Mouse (Mus musculus) adrenal gland, adult (tissue): ENCODE measurements around the gene Setd4.
A peak's percentile ranks its signal among the peaks of the same experiment; 100 is the strongest.

Source experiments
- DNase-seq, 2 experiments: peaks; one replicate each; pipeline ENCODE4 v3.0.0; 2022 to 2023; ENCODE audit warnings: low spot score in 1 of 2; ENCODE audit not compliant: inconsistent age in 2 of 2

The Setd4 gene

DNA sequence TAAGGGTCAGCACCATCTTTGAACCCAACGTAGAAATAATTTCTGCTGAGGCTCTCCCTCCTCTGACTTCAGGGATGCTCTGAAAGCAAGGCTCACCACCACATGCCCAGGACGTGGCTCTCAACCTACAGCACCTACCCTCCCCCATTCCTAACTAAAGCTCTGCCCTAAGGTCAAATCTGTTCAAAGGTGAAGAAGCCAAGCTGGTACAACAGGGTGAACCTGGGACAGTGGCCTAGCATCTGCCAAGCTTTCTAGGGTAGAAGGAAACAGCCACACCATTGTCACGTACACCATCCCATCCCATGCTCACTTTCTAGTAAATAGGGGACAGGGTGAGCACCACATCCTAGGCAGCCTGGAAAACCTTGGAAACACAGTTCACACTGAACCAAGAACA lies 11.2 kb downstream of the Setd4 start:
- no peak for DNase-seq

DNA sequence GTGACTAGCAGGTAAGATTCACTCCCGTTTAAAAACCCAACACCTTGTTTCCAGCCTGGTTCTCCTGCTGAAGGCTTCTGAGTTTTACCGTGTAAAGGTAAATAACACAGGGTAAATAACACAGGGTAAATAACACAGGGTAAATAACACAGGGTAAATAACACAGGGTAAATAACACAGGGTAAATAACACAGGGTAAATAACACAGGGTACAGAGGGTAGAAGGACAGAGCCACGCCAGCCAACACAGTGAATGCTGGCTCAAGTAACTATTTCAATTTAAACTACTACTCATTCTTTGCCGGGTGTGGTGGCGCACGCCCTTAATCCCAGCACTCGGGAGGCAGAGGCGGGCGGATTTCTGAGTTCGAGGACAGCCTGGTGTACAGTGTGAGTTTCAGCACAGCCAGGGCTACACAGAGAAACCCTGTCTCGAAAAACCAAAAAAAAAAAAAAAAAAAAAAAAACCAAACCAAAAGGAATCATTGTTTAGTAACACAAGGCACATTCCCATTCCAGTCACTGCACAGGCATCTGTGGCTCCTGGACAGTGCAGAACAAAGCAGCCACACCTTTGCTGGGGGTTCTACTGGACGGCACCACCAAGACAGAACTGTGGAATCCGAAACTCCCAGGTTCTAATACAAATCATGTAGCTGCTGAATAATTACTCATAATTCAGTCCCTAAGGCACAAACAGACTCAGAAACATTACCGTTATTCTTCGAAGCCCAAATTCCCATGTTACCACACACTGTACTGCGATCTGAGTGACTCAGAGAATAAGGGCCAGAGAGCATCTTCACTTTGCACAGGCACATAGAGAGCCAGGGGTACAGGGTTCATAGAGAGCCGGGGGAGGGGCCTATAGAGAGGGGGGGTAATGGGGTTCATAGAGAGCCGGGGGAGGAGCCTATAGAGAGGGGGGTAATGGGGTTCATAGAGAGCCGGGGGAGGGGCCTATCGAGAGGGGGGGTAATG lies 12.1 kb downstream of the Setd4 start:
- DNase-seq: no peak

DNA sequence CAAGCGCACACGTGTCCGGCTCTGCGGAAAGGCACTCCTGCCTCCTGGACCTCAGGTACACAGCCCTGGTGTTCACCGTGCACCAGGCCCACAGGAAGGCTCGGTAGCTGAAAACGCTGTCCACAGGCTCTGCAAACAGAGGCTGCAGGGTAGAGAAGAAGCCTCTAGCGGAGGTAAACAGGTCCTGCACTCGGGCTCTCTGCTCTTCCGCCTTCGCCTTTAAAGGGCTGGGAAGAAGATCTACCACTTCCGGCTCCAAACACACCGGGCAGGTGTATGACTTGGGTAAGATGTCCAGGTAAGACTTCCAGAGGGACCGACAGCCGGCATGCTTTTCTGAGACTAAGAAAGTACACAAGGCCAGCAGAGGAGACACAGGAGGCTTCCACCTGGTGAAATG lies 12.9 kb downstream of the Setd4 start:
- DNase-seq: no peak

DNA sequence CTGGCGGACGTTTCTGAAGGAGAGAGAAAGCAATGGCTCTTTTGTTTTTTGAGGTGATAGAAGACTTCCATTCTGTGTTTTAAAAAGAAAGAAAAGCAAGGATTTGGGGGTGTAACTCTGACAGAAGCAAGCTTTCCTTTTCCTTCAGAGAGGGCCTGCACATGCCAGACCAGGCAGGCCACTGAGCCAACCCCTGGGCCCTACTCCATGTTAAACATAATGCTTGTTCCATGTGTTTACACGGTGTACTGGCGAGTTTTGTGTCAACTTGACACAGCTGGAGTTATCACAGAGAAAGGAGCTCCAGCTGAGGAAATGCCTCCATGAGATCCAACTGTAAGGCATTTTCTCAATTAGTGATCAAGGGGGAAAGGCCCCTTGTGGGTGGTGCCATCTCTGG lies 15.6 kb downstream of the Setd4 start:
- no peak for DNase-seq

DNA sequence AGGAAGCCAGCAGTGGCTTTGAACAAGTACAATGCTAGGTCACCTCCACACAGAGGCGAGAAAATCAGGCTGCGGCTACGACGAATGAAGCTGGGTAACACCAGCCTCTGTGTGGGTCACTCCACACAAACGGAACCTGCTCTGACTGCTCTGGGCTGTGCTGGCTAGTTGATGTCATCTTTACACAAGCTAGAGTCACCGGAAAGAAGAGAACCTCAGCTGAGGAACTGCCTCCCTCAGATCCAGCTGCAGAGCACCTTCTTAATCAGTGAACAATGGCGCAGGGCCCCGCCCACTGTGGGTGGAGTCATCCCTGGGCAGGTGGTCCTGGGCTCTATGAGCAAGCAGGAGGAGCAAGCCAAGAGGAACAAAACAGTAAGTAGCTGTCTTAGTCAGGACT lies 17.5 kb downstream of the Setd4 start:
- DNase-seq: no peak

DNA sequence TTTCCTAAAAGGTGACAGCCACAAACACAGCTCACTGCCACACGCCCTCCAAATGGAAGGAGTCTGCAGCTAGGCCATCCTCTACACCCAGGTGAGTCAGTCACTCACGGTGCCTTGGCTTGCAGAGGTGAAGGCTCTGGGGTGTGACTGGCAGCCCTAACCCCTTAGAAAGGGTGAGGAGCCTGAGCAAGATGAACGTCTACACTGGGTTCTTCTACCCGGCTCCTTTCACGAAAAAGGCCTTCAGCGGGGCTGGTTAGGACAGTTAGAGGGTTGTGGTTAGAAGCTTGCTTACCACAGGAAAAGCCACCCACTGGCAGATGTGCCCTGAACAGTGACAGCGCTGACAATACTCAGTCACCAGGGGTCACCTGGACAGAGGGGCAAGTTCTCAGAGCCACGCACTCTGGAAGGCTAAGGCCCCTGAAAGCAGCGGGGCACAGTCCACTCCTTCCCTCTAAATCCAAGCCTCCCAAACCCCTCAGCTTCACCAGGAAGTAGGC lies 18.1 kb downstream of the Setd4 start:
- peak in 1 of 2 experiments; percentile 2 for DNase-seq

DNA sequence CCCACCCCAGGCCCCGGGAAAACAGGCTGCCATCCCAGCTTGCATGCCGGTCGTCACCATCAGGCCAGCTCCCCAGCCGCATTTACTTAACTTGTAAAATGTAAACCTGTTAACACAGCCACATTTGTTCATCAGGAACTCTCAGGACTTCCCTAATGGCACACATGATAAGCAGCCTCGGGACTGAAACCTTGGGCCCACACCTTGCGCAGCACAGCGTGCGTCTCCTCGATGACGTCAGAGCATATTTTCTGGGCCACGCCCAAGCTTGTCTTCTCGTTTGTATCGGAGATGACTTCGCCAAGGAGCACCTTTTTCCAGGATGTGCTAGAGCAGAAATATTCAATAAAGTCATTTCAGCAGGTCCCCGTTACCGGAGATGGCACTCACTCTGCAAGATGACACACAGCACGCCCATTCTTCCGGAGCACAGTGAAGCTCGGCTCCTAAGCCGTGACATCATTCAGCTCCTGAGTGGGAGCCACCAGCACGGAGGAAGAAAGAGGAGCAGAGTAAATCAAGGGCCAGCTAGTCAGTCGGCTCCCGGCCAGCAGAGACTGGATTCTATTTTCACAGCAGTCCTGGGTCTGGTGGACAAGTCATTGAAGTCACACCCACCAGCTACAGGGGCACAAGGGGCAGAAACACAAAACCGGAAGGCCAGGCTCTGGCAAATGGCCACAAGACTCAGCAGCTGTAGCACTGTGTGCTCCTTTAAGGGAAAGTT lies 18.7 kb downstream of the Setd4 start:
- DNase-seq: peak in 1 of 2 experiments; percentile 2

DNA sequence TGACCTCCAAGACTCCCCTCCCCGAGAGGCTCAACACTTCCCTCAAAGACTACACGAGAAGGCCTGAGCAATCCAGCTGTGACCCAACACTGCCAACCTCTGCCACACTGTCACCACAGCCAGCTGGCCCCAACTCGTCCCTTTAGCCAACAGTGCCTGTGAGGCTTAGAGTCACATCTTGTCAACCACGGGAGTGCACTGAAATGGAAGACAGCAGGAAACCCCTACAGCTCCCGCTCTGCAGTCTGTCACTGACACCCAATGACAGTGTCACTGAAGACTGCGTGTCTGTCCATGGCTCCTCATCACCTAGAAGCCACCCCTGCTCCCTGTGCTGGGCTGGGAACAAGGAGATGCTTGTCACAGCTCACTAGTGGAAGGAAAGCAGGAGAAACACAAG lies 22.7 kb downstream of the Setd4 start:
- no peak for DNase-seq

DNA sequence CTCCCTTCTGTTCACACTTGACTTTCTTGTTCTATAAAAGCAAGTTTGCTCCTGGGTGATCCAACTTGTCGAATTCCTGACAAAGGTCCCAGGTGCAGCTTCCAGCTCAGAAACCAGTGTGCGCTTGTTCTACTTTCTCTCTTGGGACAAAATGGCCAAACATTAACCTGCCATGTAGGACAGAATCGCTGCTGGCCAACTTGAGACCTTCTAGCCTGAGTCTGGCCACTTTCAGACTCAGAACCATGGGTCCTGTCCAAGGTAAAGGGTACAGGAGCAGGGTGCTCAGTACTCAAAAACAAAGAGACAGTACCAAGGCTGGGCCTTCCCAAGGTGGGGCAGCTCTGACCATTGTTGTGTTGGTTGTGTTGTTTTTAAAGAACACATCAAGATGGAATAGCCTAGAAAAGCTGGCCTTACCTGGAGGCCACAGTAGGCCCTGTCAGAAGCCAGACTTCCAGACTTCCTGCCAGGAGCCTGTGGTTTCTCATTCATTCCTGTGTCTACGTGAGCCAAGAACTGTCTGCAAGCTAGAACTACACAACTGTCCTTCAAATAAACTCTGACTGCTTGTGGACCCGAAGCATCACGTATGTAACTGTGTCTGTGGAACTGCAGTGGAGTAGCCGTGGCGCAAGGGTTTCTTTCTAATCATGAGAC lies 25.4 kb downstream of the Setd4 start:
- no peak for DNase-seq

DNA sequence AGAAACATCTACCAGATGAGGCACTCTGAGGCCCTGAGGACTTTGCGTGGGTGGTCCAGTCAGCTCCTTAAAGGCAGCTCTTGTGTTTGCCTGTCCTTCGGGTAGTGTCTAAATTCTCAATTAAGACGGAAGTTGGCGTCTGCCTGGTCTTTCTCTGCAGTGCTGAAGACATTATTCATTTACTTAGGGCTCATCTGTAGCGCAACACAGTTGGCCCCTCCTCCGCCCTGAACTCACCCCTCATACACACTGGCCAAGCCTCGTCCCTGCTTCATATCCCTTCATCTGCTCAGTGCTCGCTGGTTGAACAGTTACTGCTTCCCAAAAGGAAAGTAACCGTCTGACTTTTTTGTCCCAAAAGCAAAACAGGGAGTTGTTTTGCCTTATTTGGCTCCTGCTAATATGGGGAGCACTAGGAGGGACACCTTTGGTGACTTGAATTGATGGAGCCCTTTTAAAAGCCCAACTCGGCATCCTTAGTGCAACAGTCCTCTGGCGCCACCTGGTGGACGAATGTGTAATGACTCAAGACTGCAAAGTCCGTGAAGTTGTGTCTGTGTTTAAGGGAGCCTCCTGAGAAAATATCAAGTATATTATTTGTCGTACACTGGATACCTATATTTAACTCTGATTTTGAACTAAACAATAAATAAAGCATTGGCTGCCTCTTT lies 27.3 kb downstream of the Setd4 start:
- DNase-seq: peak; percentile 62 to 90

DNA sequence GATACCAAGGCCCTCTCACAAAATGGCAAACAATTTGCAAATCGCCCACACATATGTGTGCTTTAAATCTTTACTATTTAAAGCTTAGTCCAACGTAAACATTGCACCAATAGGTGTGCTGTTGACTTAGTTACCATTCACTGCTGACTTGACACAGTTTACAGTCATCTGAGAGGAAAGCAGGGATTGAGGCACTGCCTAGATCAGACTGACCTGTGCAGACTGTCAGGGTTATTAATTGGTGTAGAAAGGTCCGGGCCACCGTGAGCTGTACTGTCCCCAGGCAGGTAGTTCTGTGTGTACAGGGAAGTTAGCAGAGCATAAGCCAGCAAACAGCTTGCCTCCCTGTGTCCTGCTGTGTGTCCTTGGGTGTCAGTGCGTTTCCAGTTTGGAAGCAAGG lies 28.3 kb downstream of the Setd4 start:
- no peak for DNase-seq

DNA sequence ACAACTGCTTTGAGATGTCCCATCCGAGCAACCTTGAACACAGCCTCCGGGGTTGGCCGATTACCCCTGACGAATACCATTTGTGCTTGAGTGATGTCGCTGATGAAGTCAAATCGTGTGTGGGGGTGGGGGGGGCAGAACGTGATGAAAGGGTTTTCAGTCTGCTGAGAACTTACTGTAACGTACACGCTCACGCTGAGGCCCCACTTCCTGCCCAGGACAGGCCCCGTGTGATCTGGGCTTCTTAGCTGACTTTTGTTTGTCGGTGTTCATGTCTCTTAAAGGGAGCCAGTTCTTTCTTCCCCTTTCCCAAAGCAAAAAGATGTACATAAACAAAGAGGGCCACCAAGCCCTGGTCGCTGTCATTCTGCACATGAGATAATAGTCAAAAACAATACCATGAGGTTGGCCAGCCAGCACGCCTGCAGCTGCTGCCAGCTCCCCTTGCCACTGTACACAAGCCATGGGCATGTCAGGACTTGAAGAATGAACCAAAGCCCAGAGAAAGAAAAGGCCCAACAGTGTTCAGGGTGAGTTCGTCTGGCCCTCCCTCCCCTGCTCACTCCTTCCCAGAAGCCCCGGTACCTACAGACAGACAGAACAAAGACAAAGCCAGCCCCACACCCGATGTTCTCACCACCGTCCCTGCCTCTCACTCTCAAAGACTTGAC lies 29.2 kb downstream of the Setd4 start:
- no peak for DNase-seq

DNA sequence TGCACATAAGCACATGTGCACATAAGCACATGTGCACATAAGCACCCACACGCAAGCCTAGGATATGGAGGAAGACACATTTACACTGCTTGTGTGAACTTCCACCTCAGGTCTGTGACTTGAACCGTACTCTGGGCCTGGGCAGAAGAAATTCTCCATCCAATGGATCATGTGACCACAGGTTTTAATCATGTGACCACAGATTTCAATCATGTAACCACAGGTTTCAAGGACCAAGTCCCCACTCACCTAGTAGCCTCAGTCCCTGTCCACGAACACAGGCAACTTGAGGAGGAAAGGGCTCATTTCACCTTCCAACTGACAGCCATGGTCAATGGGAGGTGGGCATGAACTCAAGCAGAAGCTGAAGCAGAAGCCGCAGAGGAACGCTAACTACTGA lies 30.4 kb downstream of the Setd4 start:
- DNase-seq: no peak

DNA sequence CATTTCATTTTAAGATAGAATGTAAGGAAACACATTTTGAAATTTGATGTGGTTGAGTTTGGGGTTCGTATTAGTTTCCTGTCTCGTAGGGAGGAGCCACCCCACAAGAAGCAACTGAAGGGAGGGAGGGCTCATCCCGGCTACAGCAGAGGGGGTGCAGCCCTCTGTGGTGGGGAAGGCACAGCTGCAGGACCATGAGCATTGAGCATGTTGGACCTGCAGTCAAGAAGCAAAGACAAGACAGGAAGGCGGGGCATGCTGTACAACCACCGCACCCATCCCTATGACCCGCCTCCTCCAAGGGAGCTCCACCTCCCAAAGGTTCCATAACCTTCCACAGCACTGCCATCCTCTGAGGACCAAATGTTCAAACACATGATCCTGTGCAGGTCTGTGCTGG lies 31.5 kb downstream of the Setd4 start:
- DNase-seq: no peak

DNA sequence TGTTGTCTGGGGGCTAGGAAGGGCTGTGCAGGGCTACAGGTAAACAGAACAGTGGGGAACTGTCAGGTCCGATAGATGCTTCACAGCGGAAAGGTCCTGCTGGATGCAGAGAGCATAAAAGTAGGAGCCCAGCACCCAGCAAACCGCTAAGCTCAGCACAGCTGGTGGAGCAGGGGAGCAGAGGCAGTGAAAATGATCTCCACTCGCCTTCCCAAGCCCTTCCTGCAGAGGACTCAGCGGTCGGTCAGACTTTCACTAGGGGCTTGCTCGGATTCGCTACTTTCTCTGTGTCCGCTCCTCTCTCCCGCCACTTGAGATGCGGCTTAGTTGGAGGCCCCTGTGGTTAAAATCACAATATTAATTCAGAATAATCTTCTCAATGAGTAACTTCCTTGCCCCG lies 45.4 kb downstream of the Setd4 start:
- no peak for DNase-seq

DNA sequence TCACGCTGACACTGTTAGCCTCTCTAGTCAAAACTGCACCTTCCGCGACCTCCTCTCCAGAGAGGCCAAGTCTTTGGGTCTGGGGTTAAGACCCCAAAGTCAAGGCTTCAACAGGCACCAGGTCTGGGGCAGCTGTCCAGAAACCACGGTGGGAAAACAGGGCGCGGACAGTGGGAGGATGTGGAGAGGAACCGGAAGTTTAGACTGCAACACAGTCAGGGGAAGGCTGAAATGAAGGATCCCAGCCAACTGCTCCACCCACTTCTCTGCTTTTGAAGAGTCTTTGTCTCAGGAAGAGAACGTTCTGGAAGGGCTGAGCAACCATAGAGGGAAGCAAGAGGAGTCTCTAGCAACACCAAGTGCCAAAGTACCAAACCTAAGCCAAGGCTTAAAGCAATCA lies 46.2 kb downstream of the Setd4 start:
- DNase-seq: no peak

DNA sequence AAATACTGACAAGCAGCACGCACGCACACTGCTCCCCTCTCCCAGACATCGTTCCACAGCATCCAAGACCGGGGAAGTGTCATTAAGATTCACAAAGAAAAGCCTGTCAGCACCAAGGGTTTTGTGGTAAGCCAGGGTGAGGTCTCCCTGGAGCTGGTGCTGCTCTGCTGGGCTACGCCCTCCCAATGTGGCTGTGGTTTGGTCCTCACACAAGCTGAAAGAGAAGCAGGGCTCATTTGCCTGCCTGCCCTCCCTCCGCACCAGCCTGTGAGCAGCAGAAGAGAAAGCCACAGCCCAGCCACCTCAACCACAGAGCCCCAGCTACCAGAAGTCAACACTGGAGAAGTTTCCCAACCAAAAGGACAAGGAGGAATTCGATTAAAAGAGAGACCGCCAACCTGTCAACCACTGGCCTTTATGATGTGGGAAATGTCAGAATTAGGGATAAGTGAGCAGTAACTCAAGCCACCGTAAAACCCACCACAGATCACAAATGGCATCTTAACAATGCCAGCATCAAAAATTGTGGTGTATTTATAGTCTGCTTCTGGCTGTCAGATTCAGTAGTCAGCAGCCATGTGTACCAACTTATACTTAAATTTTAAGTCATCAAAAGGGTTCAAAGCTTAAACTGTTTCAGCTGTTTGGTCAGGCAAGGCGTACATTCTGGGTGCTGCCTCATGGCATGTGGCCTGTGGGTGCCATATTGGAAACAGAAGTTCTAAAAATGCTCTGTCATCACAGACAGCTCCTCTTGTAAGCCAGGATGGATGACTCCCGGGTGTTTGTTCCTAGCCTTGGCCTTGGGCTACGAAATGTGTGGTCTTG lies 51.0 kb downstream of the Setd4 start:
- DNase-seq: no peak

DNA sequence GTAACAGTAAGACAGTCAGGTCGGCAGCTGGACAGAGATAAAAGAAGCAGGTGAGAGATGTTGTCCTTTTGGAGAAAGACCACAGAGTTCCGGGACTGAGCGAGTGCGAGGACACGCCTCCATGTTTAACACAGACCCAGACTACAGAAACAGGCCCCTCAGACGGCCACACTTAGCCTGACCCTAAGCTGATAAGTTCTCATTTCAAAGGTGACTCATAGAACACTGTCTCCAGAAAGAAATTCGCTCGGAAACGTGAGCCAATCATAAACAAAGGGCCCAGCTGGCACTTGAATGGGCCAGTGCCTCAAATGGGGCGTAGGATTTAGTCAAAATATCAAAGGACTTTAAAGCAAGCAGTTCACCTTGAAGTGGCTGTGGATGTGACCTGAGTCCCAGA lies 54.6 kb downstream of the Setd4 start:
- no peak for DNase-seq

DNA sequence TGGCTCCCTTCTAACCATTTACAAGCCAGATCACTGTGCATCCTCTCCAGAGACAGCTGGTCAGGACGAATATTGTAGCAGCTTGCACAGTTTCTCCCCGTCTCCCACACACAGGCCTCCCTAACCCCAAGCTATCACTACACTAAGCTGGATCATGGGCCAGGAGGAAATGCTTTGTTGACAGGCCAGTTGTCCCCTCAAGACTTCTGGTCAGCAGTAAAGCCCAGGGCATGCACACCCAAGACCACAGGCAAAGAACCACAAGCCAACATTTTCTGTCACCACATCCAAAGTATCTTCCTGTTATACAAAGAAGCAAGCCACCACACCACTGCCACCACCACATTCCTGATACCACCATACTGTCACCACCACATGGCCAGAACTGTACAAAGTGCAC lies 55.8 kb downstream of the Setd4 start:
- DNase-seq: no peak

DNA sequence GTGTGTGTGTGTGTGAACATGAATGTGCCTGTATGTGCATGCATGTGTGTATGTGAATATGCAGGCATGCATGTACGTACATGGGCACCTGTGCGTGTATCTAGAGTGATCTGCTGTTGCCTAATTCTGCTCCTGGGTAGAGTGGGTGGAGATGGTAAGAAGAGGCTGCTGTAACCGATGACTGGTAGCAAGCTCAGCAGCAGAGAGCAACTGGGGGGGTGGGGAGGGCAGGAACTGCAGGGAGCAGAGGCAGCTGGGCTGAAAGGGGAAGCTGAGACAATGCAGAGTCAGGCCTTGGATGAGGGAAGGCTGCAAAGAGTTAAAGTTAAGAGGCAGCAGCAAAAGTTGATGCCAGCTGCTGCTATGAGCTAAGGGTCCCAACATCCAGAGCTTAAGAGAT lies 56.7 kb downstream of the Setd4 start:
- DNase-seq: no peak
